Mouse (Mus musculus) heart, embryonic 11.5 days (tissue): ENCODE measurements around the gene Pld2. TPM values are rescaled to one million over a fixed set of nuclear protein-coding genes. Genes with fewer than 3 reads are reported as not detected.

Source experiments
- ATAC-seq: fragments of 200-750 bp; cut with Nextera tagmentation; replicated peaks from 2 replicates; pipeline ENCODE4 v1.8.0; 2017; ENCODE audit warnings: moderate library complexity; ENCODE audit not compliant: insufficient number of reproducible peaks, low FRiP score, low TSS enrichment
- H3K27ac ChIP-seq: fragments of 300-500 bp; sonication (generic); 2 replicates; pipeline ENCODE4 v1.5.1; 2014; ENCODE audit warnings: mild to moderate bottlenecking, low read depth, low read length
- H3K27me3 ChIP-seq: fragments of 300-500 bp; sonication (generic); 2 replicates; pipeline ENCODE4 v1.6.1; 2014; ENCODE audit warnings: mild to moderate bottlenecking, low read length, mixed read lengths; ENCODE audit not compliant: control insufficient read depth, insufficient read depth
- H3K36me3 ChIP-seq: fragments of 300-500 bp; sonication (generic); 2 replicates; pipeline ENCODE4 v1.6.1; 2014; ENCODE audit warnings: mild to moderate bottlenecking, low read length, moderate library complexity, mixed read lengths; ENCODE audit not compliant: control insufficient read depth, insufficient read depth
- H3K4me1 ChIP-seq: fragments of 300-500 bp; sonication (generic); 2 replicates; pipeline ENCODE4 v1.6.1; 2014; ENCODE audit warnings: low read length; ENCODE audit not compliant: control insufficient read depth, insufficient read depth
- H3K4me2 ChIP-seq: fragments of 300-500 bp; sonication (generic); 2 replicates; pipeline ENCODE4 v1.6.1; 2014; ENCODE audit warnings: mild to moderate bottlenecking, moderate library complexity
- H3K4me3 ChIP-seq: fragments of 300-500 bp; sonication (generic); 2 replicates; pipeline ENCODE4 v1.5.1; 2014; ENCODE audit warnings: low read depth, low read length
- H3K9ac ChIP-seq: fragments of 300-500 bp; sonication (generic); 2 replicates; pipeline ENCODE4 v1.6.1; 2014; ENCODE audit warnings: mild to moderate bottlenecking, low read depth, low read length, moderate library complexity
- H3K9me3 ChIP-seq: fragments of 300-500 bp; sonication (generic); replicated peaks from 2 replicates; pipeline ENCODE4 v1.6.1; 2016; ENCODE audit warnings: low read length; ENCODE audit not compliant: control insufficient read depth
- WGBS: fragments of 180-500 bp; shearing (Covaris S2); extraction: QIAGEN DNeasy Blood & Tissue Kit; methylation state at CpG from one replicate; pipeline ENCODE4 v1.1.7; 2014; ENCODE audit not compliant: insufficient replicate concordance; 5-methylcytosine and 5-hydroxymethylcytosine counted together
- polyA plus RNA-seq: library from polyadenylated mRNA; unstranded; fragments of >200 nt; fragmentation: Nextera tagmentation; extraction: Ambion mirVana; gene quantifications from 2 replicates; pipeline ENCODE4 v1.2.1, GENCODE M21; 2014

Pld2 gene
- polyA plus RNA-seq = 7.4 and 8.6 TPM in 2 replicates

DNA sequence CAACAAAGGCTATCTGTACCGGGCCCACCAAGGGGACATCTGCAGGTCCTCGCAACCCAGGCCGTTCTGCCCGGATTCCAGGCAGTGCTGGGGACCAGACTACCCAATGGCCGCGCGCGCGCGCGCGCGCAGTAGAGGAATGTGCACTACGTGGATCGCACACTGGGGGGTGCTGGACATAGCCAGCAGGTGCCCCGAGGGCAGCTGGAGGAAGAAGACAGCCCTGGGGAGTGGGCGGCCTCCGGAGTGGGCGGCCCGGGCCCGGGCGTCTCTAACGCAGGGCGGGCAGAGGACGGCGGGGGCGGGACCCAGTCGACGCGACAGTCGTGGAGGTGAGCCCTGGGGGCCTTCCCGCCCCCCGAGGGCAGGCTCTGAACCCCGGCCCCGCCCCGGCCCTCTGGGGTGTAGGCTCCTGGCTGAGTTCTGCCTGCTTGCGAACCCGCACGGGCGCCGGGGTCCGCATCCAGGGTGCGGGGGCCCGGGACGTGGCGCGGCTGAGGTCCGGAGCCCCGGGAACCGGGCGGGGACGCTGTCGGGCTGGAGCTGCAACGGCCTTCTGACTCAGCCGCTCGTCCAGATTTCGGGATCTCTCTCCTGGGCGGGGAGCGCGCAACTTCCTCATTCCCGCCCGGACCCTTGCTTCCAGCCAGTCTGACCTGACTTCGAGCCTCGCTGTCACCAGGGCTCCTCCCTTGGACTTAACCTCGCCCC is at the start of gene Pld2:
TSS of gene Pld2 (plus strand) at position 188 of the 711 bp plus-strand sequence.
- under 1% methylated on average over 64 of the region's 65 CpGs for WGBS
- no peaks in the 10 kb centered on the region for H3K36me3 ChIP-seq
- H3K4me3 ChIP-seq = peak within 1 kb of the TSS; percentile 66
- peak; percentile 91 for ATAC-seq
- H3K4me1 ChIP-seq = peaks cover 5% of the 10 kb centered on the region
- H3K4me2 ChIP-seq = peak within 1 kb of the TSS; percentile 78
- 0 out of 2 replicates have a peak within 1 kb of the TSS, but pooled peaks have one; percentile 36 for H3K27ac ChIP-seq
- no peaks in the 10 kb centered on the region; the same call in 1 of the 2 replicates for H3K27me3 ChIP-seq
- H3K9me3 ChIP-seq = no peaks in the 10 kb centered on the region
- peak within 1 kb of the TSS; percentile 82 for H3K9ac ChIP-seq

DNA sequence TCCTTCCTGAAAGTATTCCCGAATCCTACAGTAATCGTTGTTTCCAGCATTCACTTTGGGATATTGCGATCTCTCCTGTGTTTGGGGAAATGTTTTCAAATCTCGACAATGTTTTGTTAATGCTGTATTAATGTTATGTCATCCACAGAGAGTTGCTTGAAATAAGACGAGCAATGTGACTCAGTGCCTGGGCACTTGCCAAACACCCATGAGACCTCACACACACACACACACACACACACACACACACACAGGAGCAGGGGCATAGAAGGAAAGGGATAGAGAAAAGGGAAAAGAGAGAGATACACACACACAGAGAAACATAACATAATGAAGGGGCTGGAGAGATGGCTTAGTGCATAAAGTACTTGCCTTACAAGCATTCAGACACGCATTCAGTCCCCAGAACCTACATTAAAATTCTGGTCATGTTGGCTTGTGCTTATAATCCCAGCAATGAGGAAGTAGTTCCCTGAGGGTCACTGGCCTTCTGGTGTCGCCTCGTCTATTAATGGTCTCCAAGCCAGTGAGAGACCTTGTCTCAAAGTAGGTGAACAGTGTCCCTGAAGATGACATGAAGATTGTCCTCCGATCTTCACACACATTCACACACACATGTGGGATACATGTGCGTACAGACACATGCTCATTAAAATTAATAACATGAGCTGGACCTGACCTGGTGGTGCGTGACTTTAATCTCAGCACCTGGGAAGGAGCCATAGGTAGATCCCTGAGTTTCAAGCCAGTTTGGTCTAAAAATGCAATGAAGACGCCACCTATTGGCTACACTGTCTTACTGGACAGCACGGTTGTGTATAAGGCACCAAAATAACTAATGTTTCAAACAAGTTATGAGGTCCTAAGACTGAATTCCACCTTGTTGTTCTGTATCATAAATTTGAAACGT is 40.0 kb upstream of the Pld2 start:
- H3K9ac ChIP-seq = no peak overlapping the region
- H3K9me3 ChIP-seq = no peaks in the 10 kb centered on the region
- no peaks in the 10 kb centered on the region for H3K36me3 ChIP-seq
- no peaks in the 10 kb centered on the region for H3K27me3 ChIP-seq
- no peak overlapping the region for H3K4me3 ChIP-seq
- no peak for ATAC-seq
- WGBS = 69% methylated on average over 14 of the region's 14 CpGs
- H3K4me2 ChIP-seq = no peak overlapping the region
- H3K4me1 ChIP-seq = no peaks in the 10 kb centered on the region
- H3K27ac ChIP-seq = no peak overlapping the region

DNA sequence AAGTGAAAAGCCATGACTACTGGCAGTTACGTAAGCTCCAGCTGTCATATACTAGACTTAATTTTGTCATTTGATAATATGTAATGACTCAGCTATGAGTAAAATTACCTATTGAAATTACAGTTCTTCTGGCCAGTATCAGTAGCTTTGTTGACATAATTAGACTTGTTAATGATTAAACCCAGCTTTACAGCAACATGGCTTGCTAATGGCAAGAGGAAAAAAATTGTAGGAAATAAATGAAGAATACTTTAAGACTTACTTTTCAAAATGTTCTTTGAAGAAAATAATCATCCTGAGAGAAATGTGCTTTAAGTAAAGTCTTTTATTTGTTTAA is 39.4 kb upstream of the Pld2 start:
- Histone ChIP-seq H3K27ac (no peak overlapping the region), H3K4me3 (no peak overlapping the region), H3K9ac (no peak overlapping the region), H3K9me3 (no peaks in the 10 kb centered on the region), H3K36me3 (no peaks in the 10 kb centered on the region), H3K4me2 (no peak overlapping the region), H3K4me1 (no peaks in the 10 kb centered on the region), H3K27me3 (no peaks in the 10 kb centered on the region)
- WGBS = 83% methylated on average over 1 of the region's 1 CpGs
- ATAC-seq = no peak

DNA sequence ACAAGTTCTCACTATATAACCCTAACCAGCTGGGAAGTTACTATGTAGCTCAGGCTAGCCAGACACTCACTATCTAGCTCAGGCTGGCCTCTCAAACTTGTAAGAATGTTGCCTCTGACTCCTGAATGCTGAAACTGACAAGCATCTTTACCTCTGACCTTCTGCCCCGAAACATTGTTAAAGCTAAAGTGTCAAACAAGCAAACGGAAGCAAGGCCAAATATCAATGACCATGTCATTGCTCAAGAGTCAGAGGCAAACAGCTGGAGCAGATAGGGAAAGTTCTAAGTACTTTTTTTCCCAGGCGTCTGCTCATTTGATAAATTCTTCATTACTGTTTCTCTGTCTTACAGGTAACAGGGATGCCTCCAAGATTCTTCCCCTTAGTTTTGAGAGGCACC is 37.8 kb upstream of the Pld2 start:
- H3K9ac ChIP-seq = no peak overlapping the region
- no peaks in the 10 kb centered on the region for H3K36me3 ChIP-seq
- H3K4me2 ChIP-seq = no peak overlapping the region
- 55% methylated on average over 3 of the region's 3 CpGs for WGBS
- H3K27me3 ChIP-seq = no peaks in the 10 kb centered on the region
- H3K4me3 ChIP-seq = no peak overlapping the region
- H3K4me1 ChIP-seq = no peaks in the 10 kb centered on the region
- no peak overlapping the region for H3K27ac ChIP-seq
- no peaks in the 10 kb centered on the region for H3K9me3 ChIP-seq
- ATAC-seq = no peak

DNA sequence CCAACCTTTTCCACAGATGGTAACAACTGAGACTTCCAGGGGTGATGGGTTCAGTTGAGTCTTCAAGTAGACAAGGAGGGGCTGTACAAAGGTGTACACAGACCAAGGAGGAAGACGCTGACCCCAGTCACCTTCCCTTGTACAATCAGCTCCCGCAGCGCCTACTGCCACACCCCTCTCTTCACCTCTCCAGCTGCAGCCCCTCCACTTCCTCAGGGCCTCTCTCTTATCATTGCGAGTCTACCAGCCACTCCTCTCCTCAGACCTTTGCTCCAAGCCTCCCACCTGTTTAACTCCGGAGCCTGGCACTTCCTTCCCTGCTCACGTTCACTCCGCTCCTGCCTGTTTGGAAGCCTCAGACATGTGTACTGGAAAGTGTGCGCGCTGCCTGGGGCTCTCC is 34.9 kb upstream of the Pld2 start, which contains the start of gene Tm4sf5:
TSS of gene Tm4sf5 (plus strand) at position 275 of the 400 bp plus-strand sequence.
- WGBS = 51% methylated on average over 9 of the region's 9 CpGs
- no peaks in the 10 kb centered on the region for H3K36me3 ChIP-seq
- H3K9ac ChIP-seq = no peak within 1 kb of the TSS
- H3K4me1 ChIP-seq = no peaks in the 10 kb centered on the region; the same call in 1 of the 2 replicates
- no peak; the same call in 1 of the 2 replicates for ATAC-seq
- H3K27me3 ChIP-seq = peaks cover 10% of the 10 kb centered on the region
- H3K27ac ChIP-seq = no peak within 1 kb of the TSS
- no peak within 1 kb of the TSS for H3K4me2 ChIP-seq
- H3K9me3 ChIP-seq = no peaks in the 10 kb centered on the region
- H3K4me3 ChIP-seq = no peak within 1 kb of the TSS

DNA sequence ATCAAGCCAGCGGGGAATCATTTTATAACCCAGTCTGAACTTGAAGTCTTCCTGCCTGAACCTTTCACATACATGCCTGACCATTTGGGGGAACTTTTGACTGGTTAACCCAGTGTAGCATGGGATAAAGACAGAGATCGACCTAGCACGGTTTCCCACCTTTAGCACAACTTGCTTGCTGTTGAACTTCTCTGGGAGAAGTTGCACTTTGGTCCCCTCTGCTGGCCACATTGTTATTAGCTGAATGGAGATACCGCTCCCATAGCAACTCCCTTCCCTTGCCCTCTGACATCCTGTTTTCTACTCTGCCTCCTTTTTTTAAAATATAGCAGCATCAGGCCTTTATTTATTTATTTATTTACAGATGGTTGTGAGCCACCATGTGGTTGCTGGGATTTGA is 33.5 kb upstream of the Pld2 start:
- H3K27me3 ChIP-seq = peaks cover 10% of the 10 kb centered on the region
- 18% methylated on average over 4 of the region's 4 CpGs for WGBS
- H3K9me3 ChIP-seq = no peaks in the 10 kb centered on the region
- H3K4me2 ChIP-seq = no peak overlapping the region
- H3K4me3 ChIP-seq = no peak overlapping the region
- H3K36me3 ChIP-seq = no peaks in the 10 kb centered on the region
- H3K4me1 ChIP-seq = no peaks in the 10 kb centered on the region; the same call in 1 of the 2 replicates
- no peak overlapping the region for H3K27ac ChIP-seq
- H3K9ac ChIP-seq = no peak overlapping the region
- no peak for ATAC-seq

DNA sequence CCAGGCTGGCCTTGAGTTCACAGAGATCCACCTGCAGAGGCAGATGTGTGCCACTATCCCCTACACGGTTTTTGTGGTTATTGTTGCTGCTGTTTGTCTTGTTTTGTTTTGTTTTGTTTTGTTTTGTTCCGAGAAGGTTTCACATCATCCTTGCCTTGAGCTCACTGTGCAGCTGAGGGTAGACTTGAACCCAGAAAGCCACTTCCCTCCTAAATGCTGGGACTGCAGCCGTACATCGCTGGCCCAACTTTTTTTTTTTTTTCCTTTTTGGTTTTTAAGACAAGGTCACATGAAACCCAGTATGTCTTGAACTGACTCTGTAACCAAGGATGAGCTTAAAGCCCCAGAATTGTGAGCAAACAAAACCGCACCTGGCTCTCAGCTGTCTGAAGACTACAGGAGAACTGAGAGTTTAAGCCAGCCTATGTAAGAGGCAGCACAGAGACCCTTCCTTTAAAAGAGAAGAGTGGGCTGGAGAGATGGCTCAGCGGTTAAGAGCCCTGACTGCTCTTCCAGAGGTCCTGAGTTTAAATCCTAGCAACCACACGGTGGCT is 32.8 kb upstream of the Pld2 start:
- 70% methylated on average over 7 of the region's 7 CpGs for WGBS
- peaks cover 10% of the 10 kb centered on the region for H3K27me3 ChIP-seq
- no peaks in the 10 kb centered on the region; the same call in 1 of the 2 replicates for H3K4me1 ChIP-seq
- H3K4me2 ChIP-seq = no peak overlapping the region
- no peak overlapping the region for H3K27ac ChIP-seq
- no peaks in the 10 kb centered on the region for H3K36me3 ChIP-seq
- no peak for ATAC-seq
- no peak overlapping the region for H3K9ac ChIP-seq
- H3K9me3 ChIP-seq = no peaks in the 10 kb centered on the region
- H3K4me3 ChIP-seq = no peak overlapping the region

DNA sequence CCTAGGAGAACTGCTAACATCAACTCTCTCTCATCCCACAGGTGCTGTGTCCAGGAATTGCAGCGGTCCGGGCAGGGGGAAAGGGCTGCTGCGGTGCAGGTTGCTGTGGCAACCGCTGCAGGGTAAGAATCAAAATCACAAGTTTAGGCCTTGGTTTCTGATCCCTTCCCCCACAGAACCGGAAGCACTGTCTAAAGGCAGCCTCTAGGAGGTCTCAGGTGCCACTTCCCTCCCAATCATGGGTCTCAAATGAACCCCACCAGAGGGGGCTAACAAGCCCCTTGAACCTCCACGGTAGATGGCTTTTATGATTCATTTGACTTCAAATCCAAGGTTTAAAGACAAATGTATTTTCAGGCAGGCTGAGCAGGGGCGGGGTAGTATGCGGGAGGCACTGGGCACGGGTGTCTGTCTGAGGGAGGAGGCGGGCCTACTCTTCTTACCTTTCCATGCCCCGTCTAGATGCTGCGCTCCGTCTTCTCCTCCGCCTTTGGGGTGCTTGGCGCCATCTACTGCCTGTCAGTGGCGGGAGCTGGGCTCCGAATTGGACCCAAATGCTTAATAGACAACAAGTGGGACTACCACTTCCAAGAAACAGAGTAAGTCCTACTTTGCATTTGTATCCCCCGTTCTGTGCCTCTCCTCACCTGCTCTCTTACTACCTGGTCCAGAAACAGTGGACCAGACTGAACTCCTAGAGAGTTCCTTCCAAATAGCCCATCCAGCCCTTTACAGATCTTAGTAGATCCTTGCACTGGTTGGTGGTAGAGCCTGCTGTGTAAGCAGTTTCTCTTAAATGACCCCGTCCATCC is 29.9 kb upstream of the Pld2 start:
- Histone ChIP-seq H3K9me3 (no peaks in the 10 kb centered on the region), H3K4me3 (no peak overlapping the region), H3K9ac (no peak overlapping the region), H3K36me3 (no peaks in the 10 kb centered on the region), H3K4me1 (no peaks in the 10 kb centered on the region; the same call in 1 of the 2 replicates), H3K27me3 (peaks cover 10% of the 10 kb centered on the region), H3K4me2 (peak overlapping the region; percentile 49), H3K27ac (no peak overlapping the region)
- WGBS = 11% methylated on average over 19 of the region's 19 CpGs
- no peak for ATAC-seq
